Mouse (Mus musculus) spleen, adult 12 weeks (tissue): ENCODE measurements at regions not wholly inside any gene's neighbourhood (a gene's known extent, or its start where the extent isn't known, plus 50 kb on each side); places are given as distances from the start of the nearest gene placed in this dataset.

Source experiments
- DNase-seq: peaks from one replicate; pipeline ENCODE4 v3.0.0; 2022; ENCODE audit warnings: low spot score

DNA sequence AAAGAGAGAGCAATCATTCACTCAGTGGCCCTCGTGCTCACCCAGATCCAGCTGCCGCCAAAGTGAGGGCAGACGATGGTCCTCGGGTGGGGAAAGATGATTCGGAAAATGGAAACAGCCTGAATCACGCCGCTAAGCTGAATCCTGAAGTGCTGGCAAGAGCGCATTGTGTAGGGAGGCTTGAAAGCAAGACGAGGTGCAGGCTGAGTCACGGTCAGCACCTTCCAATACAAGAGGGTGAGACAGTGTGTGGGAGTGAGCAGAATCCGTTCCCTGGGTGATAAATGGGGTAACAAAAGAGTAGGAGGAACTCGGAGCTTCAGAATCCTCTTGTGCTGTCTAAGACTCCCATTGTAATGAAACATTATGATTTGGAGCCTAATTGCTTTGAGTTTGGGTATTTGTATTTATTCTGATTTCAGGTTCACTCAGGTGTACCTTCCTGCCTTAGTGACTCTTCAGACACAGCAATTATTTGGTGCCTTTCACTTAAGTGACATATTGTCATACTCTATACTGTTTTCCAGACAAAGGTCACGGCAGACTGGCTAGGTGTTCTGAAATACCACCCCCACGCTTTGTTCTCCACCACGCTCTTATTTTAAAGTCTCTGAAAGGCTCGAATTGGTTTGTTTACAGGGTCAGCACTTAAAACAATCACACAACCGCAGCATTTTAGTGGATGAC is 70.0 kb downstream of the Mbip start:
- no peak for DNase-seq

- DNase-seq = no peak
Observed at GRCm38 (mm10) chr12:56265049-56265448, 80.6 kb downstream of the Mbip start.

DNA sequence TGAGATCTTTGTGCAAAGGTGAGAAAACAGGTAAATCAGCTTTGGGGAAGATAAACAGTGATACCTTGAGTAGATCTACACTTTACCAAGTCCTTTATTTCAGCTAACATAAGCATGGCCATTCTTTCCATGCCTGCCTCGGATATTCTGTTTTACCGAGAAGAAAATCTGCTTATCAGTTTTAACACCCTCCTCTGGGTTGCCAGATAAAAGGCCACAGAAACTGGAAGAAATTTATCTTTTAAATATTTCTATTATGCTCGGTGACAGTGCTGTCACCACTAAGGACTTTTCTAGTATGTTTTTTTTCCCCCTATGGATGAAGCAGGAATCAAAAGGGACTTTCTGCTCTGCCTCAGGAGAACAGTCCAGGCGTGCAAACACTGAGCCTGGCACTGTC is 84.2 kb downstream of the Mbip start:
- DNase-seq = no peak

DNA sequence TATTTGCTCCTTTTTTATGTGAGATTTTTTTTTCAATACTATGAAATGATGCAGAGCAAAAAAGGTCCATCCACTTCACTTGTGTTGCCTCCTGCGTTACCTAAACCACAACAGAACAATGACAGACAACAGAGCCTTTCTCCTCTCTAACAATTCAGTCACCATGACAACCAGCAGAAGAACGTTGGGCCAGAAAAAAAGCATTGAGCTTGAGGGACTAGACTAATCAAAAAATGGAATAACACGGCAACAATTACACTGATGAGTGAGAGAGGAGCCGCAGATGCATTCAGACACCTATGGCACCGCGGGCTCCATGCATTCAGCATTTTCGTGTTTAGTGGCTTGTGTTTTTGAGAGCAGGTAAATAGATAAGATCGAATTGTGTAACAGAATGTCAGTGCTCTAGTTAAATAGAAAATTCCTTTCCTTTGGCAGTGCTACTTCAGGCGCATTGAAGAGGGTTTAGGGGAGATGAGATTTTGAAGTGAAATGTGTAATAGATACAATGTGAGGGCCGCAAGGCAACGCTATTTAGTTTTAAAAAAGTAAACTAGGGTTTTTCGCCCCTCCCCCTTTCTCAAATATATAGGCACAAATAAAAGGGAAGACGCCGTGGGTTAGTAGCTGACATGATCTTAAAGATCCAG is 87.2 kb downstream of the Mbip start:
- DNase-seq = no peak

DNA sequence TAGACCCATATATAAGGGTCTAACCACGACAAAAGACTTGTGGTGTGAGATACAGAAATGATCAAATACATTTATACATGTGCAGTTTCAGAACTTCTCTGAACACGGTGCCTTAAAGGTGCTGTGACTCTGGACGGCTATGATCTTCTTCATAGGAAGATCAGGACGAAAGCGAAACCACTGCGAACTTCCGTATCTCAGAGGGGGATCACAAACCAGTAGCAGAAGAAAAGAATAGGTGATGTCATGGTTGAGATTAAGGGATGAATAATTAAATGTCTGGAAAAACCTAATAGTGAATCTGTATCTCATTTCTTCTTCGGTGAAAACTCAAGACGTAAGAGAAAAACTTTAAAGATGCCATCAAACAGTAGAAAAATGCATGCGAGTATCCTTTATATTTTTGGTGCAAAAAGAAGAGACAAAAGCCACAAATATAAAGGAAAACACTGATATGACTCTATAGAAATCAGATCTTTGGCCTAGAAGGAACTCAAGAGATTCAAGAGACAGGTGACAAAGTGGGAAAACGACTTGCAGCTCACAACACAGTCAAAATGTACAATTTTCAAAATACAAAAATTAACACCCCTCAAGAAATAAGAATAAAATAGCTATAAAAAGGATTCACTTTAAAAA is 89.3 kb downstream of the Mbip start:
- DNase-seq = no peak

DNA sequence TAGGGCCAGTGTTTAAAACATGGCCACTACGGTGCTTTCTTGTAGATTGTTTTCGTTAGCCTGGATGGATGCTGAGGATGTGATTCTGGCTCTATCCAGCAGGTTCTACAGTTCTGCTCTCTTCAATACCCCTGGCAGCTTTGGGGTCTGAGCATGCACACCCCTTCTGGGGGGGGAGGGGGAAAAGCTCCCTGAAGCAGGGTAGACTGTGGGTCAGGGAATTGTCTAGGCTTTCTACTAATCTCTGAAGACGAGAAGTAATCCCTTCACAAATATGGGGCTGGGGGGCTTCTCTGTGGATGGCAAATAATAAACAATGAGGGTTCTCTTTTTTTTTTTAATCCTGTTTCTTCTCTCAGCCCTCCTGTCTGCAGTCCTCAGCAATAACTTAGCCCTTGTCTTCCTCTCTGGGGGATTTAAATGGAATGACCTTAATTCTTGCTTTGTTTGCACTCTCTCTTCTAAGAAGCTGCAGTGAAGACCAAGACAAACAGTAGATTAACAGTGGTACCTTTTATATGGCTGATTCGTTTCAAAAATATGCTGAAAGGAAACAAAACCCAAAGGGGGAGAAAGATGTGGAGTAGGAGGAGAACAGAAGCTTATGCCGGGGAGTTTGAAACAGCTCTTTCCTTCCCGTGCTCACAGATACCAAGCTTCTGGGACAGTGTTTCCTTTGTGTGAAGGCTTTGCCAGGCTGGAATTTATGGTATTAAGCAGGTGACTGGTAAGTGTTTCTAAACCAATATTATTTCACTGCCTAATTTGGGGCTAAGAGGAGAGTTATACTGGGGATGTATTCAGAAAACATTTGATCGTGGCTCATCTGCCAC is 92.9 kb downstream of the Mbip start:
- no peak for DNase-seq

DNA sequence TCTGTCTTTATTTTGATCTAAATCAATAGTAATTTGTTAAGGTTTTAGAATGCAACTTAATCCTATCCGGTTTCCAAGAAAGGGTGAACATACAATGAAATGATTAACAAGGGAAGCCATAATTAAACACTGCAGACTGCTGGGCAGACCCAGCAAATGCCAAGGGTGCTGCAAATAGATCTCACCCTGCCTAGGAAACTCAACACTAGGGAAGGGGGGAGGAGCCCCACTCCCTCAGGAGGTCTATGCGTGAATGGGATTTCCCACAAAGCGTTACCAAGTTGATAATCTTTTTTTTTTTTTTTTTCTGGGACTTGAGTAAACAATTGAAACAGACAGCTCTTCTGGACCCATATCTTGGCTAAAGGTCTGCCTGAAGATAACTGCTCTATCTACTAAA is 95.4 kb downstream of the Mbip start:
- no peak for DNase-seq

- DNase-seq = no peak
Observed at GRCm38 (mm10) chr12:56246406-56246805, 99.3 kb downstream of the Mbip start.

GRCm38 (mm10) chr12:56242803-56243202 is 102.9 kb downstream of the Mbip start:
- no peak for DNase-seq

DNA sequence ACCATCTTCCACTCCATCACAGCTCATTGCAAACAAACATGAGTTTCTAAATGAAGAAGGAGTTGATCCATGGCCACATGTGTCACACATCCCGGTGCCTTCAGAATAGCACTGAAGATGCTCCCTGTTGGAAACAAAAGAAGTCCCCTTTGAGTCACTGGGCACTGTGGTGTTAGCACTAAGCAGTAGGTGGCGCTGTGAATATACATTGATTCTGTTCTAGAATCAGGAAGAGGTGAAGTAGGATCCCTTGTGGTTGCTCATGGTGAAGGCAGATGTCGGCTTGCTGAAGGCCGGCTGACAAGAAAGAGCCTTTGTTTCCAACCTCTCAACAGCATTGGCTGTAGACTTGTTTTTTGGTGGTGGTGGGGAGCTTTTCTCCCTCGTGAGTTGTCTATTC is 104.0 kb downstream of the Mbip start:
- no peak for DNase-seq

- DNase-seq = no peak
Observed at GRCm38 (mm10) chr12:56240206-56240605, 105.5 kb downstream of the Mbip start.

GRCm38 (mm10) chr12:56234571-56234970 is 111.1 kb downstream of the Mbip start:
- DNase-seq = no peak

DNA sequence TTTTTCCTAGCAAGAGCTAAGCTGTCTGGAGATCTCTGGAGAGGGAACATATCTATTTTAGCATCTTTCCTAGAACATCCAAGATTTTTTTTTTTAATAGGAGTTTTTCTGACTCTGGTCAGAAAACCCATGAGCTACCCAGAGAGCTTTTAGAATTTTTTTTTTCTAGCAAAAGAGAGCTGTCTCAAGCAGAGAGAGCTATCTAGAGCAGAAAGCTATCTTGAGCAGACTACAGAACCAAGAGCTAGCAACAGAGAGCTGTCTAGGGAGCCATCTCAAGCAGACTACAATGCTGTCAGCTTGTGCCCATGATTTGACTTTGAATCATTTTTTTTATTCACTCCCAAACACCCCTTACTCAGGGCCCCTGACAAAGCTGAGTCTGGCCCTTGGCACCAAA is 112.5 kb downstream of the Mbip start:
- DNase-seq = no peak

DNA sequence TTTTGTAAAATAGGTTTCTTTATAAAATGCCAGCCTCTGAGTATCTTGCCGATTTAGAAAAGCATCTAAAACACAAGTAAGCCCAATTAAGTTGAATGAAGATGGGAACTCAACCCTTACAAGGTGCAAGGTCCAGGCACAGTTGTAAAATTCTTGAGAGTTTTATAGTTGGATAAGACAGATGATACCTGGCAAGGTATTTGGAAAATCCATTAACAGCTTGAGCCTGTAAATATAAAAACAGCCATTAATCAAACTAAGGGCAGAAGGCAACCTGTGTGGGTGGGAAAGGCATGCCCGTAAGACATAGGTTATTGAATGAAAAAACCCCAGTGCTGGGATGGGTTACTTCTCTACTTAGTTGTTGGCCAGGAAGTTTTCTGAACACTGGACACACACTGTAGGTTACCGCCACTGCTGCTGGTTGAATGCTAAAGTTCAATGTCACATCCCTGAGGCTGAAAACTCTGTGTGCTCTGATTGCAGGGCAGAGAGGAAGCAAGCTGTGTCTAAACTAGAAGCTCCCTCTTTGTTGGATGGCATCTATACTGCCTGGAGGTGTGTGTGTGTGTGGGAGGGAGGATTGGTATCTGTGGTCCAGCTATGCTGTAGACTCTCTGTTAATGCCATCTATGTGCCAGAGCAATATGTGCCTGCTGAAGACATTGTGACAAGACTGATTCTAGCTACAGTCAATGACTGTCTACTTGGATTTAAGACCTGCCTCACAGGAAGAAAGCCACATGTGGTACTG is 121.4 kb downstream of the Mbip start:
- DNase-seq = no peak

- DNase-seq = no peak
Observed at GRCm38 (mm10) chr12:56193524-56193923, 152.2 kb downstream of the Mbip start.

DNA sequence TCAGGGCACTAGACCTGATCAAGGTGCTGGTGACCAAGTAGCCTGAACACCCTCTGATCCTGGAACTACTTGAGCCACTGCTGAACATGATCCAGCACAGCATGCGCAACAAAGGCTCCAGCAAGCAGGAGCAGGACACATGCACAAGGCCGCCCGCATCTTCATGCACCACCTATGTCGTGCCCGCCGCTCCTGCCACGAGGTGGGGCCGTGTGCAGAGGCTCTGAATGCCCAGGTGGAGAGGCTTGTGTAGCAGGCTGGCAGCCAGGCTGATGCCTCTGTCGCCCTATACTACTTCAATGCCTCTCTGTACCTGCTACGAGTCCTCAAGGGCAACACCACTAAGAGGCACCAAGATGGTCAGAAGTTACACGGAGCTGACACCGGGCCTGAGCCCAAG is 156.1 kb downstream of the Mbip start:
- no peak for DNase-seq

DNA sequence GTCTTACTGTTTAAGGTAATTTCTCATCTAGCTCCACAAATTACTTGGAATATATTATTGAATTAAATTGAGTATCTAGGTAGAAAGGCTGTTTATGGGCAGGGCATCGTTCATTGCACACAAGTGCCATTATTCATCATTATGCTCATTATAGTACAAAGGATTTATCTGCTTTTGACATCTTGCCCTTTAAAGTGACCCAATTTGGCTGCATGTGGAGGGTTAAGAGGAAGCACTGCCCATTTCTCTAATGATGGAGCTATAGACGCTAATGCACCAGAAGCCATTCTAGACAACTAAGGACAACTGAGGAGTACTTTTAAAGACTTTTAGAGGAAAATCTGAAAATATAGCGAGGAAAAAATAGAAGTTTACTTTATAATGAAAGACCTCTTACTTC is 185.0 kb downstream of the Mbip start:
- no peak for DNase-seq

- DNase-seq = no peak
Observed at GRCm38 (mm10) chr12:56144359-56144758, 201.3 kb downstream of the Mbip start.

DNA sequence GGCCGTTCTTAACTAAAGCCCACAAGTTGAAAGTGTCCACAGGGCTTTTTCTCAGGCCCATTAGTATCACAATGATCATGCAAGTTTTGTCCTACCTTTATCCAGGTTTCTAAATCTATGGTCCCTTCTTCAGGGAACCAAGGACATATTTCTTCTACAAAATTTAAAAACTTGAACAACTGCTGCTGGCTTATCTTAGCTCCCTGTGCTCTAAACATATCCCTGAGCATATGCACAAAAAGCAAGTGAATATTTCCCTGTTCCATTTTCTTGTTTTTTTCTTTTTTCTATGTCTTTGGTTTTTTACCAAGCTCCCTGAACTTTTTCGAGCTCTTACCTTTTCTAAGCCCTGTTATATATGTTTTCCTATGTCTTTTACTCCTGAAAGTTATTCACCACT is 201.9 kb downstream of the Mbip start:
- DNase-seq = no peak

DNA sequence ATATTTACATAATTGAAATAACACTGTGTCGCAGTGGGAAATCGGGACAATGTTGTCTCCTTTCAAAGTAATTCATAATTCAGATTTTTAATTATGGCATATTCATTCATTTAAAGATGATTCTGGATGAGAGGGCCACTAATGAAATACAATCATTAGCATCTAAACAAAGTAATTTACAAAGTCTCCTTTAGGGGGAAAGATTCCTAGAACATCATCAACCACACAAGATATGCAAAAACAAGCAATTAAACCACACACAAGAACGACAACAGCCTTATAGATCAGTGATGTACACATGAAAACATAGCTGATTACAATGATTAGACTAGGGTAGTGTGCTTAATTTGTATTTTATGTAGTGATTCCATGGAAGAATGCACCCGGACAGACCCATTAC is 231.2 kb downstream of the Mbip start:
- no peak for DNase-seq

GRCm38 (mm10) chr12:56081406-56081805 is 245.3 kb downstream of the Brms1l start:
- DNase-seq = no peak

GRCm38 (mm10) chr12:56064183-56064582 is 228.1 kb downstream of the Brms1l start:
- DNase-seq = no peak
